Mouse (Mus musculus) embryo, embryonic 9.5 days (tissue): ENCODE results near the gene Mapk13.
"Not testable (repeated sequence)": the region's sequence is repeated elsewhere in the genome, so short reads cannot be mapped to it uniquely, and the experiment has no call there.

Experiments
- DNase-seq: peaks from one replicate; pipeline ENCODE4 v3.0.0-alpha.2; 2017; ENCODE audit errors: extremely low spot score

Mapk13 gene

GRCm38 (mm10) chr17:28814529-28815097 is 45.5 kb downstream of the Mapk13 start:
- DNase-seq: no peak

GRCm38 (mm10) chr17:28815384-28816004 is 46.4 kb downstream of the Mapk13 start:
- DNase-seq: no peak

DNA sequence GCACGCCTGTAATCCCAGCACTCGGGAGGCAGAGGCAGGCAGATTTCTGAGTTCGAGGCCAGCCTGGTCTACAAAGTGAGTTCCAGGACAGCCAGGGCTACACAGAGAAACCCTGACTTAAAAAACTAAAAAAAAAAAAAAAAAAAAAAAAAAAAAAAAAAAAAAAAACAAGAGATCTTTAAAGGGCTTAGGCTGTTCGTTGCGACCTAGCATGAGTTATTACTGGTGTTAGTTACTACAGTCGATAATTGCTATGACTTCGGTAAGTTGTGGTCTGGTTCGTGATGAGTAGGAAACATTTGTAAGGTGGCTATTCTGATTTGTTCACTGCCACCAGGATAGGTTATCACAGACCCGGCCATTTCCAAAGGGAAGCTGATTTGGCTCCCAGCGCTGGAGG is 47.2 kb downstream of the Mapk13 start:
- DNase-seq: not testable (repeated sequence)

GRCm38 (mm10) chr17:28816875-28817811 is 48.0 kb downstream of the Mapk13 start:
- no peak for DNase-seq

- DNase-seq: no peak
Observed at GRCm38 (mm10) chr17:28820189-28820588, 51.1 kb downstream of the Mapk13 start.

- no peak for DNase-seq
Observed at GRCm38 (mm10) chr17:28823004-28823745, 54.1 kb downstream of the Mapk13 start.

- no peak for DNase-seq
Observed at GRCm38 (mm10) chr17:28823749-28824148, 54.7 kb downstream of the Mapk13 start.

- no peak for DNase-seq
Observed at GRCm38 (mm10) chr17:28824896-28825295, 55.8 kb downstream of the Mapk13 start.

DNA sequence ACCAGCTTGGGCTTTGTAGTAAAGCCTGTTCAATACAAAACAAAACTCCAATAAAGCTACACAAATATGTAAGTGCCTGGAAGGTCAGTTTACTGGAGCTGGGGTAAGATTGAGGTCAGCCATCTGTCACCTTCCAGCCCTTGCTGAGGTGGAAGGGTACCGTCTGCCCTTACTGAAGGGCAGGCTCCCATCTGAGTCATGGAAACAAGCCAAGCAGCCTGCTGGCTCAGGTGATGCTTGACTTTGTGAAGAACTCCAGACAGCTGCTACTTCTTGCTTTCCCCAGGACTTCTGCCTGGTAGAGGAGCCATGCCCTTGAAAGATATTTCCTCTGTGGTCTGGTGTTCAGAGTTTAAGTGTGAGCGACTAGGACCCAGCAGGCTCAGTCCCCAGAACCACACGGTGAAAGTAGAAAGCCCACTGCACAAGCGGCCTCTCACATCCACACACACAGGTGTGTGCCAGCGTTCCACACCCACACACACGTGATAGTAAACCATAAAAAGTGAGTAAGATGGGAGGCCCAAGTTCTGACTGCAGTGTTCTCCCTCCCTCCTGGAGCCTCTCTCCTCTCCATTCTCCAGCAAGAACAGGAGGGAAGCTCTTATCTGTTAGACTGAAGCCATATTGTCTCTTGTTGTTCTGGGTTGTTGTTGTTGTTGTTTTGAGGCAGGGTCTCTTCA is 56.4 kb downstream of the Mapk13 start:
- DNase-seq: no peak

DNA sequence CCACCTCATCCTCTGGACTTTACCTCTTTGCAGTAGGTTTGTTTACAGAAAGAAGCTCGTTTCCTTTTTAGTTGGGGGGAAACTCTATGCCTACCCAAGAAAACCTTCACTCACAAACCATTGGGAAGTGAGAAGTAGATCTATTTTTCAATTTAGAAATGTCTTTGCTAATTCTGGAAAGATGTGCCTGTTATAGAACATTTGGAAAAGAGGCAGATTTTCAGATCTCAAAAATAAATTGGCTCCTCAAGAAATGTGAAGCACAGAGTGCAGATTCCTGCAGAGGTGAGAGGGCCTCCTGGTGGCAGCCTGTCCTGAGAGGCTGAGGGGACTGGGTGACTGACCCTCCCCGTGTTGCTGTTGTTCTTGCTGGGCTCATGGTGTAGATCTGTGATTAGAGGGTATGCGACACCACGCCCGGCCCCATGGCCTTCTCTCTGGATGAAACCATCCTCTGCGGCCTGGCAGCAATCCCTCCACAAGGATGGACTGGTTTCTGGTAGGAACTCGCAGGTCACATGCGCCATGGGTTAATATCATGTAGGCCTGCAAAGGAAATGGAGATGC is 58.7 kb downstream of the Mapk13 start:
- no peak for DNase-seq

DNA sequence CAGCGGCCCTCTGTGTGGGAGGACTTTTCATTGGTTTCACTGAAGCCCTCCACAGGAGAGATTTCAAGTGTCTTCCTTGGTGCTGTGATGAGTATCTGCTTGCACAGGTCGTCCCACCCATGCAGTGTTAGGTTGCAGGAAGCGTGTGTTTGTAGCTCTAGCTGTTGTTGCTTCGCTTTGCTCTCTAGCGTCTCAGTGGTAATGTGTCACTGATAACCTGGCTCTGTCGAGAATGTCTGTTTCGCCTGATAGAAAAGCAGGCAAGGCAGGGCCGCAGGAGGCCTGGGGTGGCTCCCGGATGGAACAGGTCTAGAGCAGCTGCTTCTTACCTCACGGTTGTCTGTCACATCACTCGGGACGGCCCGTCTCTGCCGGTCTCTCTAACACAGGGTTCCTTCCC is 60.0 kb downstream of the Mapk13 start:
- DNase-seq: no peak
